Mouse (Mus musculus): ENCODE results near the gene Fam81a.

Fam81a gene

DNA sequence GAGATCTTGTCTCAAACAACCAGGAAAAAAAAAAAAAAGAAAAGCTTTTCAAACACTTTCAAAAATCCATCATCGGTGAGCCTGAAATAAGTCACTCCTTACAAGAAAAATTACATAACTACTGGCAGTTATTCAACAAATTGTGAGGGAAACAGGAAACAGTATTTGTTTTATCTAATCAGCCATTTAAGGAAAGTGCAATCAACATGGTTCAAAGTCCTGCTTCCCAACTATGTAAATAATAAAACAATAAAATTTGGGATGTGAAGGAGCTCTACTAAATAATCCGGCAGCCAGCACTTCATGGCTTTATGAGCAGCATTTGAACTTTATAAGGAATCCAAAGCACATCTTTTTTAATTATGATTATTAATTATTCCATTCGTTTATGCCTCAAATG is 80.3 kb downstream of the Fam81a start:
- no peak for DNase-seq (ENCODE audit: inconsistent age in 2 of 2, low spot score in 1 of 2)

DNA sequence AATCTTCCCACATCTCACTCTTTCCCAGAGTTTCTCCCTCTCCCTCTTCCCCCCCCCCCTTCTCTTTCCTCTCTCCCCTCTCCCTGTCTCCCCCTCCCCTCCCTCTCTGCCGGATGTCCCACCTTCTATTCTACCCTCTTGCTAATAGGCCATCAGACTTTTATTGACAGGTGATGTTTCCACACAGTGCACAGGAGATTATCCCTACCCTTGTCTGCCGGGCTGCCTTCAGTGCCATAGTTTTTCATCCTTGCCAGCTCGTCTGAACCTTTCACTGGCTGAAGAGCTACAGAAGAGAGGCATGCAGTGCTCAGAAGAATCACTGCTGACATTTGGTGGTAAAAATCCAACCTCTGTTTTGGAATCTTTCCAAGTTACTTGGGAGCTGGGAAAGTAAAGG is 88.9 kb downstream of the Fam81a start:
- no peak for DNase-seq (ENCODE audit: inconsistent age in 2 of 2, low spot score in 1 of 2)

DNA sequence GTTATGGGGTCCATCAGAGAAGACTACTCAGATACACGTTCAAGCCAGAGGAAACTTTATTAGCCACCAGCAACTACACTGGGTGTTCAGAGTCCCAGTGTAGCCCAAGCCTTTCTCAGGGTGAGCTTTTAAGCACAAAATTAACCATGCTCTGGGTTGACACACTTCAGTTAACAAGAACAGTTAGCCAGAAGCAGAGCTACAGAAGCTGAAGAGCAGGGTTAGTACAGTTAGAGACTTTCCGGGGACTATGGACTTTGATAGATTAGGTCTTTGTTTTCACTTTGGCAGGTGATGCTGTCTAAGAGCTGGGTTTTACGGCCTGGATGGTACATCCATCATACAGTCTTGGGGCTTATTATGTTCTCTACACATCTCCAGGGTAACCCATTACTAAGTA is 89.6 kb downstream of the Fam81a start:
- no peak for DNase-seq (ENCODE audit: inconsistent age in 2 of 2, low spot score in 1 of 2)

DNA sequence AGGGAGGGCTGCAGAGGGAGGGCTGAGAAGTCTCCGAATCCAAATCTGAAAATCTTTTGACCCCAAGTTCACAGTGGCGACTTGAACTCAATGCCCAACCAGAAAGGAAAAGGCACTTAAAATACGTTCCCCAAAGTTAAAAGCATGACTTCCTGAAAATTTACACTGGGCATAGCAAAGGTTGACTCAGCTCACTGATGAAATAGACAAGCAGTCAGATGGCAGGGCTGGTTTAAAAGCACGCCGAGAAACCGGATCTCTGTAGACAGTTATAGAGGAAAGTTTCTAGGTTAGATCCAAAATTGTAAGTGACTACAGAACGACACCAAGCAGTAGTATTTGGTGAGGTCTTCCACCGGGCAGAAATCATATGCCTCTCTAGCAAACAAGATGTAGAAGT is 92.5 kb downstream of the Fam81a start:
- no peak for DNase-seq (ENCODE audit: inconsistent age in 2 of 2, low spot score in 1 of 2)

DNA sequence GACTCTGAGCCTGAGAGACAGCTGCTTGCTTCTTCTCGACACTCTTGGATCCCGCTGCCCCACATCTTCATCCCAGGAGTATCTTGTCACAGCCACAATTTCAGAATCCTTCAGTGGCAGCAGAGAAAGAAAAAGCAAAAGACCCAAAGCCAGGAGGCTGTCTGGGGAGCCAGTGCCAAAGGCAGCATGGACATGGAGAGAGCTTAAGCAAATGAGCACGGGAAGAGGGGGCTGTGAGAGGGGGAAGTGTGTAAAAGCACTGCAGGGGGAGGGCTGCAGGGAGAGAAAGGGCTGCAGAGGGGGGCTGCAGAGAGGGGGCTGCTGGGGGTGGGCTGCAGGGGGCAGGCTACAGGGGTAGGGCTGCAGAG is 93.0 kb downstream of the Fam81a start:
- DNase-seq (ENCODE audit: inconsistent age in 2 of 2, low spot score in 1 of 2) = no peak

DNA sequence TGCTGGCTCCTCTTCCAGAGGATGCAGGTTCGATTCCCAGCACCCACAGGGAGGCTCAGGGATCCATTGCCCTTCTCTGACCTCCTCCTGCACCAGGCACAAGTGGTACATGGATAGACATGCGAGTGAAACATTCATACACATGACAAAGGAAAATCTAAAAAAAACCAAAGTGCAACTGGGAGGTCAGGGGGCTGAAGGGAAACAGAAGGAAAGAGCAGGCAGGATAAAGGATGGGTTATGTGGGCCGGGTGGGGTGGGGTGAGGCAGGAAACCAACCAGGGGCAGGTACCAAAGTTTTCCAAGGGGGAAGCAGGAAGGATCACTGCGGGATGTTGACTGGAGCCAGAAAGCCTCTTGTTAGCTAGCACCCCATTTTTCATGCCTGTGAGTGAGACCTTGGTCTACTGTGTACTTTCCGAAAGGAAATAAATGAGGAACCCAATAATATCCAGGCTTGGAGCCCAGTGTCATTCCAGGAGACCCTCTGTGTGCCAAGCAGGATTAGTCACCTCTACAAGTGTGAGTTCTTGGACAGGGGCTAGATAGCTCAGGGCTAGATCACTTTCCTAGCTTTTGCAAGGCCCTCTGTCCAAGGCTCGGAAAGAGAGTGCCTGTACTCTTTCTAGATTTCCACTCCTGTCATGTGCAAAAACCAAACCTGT is 93.5 kb downstream of the Fam81a start:
- DNase-seq (ENCODE audit: inconsistent age in 2 of 2, low spot score in 1 of 2) = peak; percentile 17 to 50

DNA sequence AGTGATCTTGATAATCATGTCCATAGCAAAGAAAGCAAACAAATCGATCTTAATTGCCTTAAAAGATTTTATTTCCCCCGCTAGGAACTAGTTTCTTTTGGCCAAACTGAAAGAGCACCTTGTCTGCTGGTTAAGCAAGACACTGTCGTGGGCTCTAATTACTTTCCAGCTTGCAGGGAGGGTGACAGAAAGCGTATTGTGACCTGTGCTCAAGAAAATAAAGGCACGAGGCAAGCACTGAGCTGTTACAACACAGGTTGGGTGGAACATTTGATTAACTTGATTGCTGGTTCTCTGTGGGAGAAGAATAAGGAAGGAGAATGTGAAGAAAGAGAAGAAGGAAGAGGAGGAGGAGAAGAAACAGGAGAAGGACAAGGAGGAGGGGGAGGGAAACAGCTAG is 94.1 kb downstream of the Fam81a start:
- DNase-seq (ENCODE audit: inconsistent age in 2 of 2, low spot score in 1 of 2) = no peak

DNA sequence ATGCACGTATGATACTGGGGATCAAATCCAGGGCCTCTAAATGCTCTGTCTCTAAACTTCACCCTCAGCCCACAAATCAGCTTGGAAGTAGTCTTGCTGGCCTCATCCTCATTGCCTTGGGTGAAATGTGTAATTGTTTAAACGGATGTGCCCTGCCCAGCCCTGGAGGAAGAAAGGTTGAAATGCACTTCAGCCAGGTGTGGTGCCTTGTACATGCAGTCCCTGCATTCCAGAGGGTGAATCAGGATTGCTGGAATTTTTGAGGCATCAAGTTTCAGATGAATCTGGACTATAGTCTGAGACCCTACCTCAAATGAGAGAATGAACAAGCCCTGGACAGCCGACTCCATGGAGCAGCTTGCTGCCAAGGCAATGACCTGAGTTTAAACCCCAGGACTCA is 94.5 kb downstream of the Fam81a start:
- no peak for DNase-seq (ENCODE audit: inconsistent age in 2 of 2, low spot score in 1 of 2)

DNA sequence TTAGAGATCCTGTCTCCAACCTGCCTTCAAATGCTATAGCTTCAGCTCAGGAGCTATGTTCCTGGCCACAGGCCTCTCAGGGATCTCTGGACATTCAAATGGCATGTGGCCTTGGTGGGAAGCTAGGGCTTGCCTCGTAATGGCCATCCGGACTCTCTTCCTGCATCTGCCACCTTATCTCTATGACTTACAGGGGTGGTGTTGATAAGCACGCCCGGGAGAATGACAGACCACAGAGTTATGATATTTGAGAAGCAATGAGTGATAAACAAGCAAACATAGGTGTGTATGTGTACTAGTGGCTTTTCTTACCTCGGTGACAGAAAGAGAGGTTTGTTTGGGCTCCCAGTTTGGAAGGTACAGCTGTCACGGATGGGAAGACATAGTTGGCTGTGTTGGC is 96.1 kb downstream of the Fam81a start:
- DNase-seq (ENCODE audit: inconsistent age in 2 of 2, low spot score in 1 of 2) = no peak

DNA sequence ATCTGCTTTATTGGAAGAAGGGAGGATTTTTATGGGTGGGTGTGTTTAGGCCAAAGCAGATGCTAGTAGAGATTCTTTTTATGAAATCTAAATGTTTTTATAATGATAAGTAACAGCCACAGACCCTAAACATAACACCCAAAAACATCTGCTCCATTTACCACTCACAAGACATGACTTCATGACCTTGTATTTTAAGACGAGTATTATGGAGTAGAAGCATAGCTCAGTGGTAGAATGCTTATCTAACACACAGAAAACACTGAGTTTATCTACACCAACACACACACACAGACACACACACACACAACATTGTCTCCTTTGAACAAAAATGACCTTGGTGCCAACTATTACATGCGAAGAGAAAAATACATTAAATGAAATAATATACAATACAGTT is 97.5 kb downstream of the Fam81a start:
- DNase-seq (ENCODE audit: inconsistent age in 2 of 2, low spot score in 1 of 2) = no peak

DNA sequence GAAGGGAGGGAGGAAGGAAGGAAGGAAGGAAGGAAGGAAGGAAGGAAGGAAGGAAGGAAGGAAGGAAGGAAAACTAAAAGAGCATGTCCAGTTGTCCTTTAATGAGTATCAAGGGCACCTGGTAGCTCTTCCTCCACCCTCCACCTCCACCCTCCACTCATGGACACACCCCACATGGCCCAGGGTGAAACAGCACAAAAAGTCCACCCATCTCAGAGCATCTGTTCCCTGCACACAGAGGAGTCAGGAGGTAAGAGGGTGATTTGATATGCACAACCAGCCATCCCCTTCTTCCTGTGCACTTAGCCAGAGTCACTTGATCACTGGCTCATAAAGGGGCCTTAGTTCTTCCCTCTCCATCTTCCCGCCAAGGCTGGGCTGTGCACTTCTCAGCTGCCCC is 99.4 kb downstream of the Fam81a start:
- no peak for DNase-seq (ENCODE audit: inconsistent age in 2 of 2, low spot score in 1 of 2)

DNA sequence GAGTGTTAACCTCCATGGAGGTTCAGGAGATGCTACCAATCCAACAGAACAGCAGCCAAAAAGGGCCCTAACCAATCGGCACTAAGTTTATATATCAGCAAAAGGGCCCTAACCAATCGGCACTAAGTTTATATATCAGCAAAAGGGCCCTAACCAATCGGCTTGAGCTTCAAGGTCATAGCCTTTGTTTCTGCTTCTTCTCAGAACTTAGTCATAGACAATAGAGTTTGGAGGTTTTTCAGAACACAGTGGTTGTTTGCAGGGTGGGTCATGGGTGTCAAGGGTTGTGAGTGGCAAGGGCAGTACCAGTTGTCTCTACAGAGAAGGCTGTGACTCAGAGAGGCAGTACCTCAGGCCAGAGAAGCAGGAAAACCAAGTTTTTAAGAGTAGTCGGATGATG is 100.2 kb downstream of the Fam81a start:
- peak; percentile 42 to 66 for DNase-seq (ENCODE audit: inconsistent age in 2 of 2, low spot score in 1 of 2)

DNA sequence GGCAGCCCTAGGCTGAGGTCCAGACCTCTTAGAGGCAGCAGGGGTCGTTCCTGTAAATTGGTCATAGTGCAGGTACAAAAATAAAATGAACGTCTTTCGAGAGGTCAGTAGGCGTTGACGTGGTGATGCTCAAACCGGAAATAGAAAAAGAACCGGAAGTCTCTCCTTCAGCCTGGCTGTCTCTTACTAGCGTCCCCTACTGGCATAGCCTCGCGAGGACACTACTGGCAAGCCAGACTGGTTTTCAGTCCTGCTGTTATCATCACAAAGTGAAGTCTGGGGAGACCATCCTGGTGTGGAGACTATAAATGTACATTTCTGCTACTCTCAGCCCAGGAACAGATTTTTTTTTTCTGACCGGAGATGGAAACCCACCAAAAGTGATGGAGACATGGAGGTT is 101.8 kb downstream of the Fam81a start:
- no peak for DNase-seq (ENCODE audit: inconsistent age in 2 of 2, low spot score in 1 of 2)

DNA sequence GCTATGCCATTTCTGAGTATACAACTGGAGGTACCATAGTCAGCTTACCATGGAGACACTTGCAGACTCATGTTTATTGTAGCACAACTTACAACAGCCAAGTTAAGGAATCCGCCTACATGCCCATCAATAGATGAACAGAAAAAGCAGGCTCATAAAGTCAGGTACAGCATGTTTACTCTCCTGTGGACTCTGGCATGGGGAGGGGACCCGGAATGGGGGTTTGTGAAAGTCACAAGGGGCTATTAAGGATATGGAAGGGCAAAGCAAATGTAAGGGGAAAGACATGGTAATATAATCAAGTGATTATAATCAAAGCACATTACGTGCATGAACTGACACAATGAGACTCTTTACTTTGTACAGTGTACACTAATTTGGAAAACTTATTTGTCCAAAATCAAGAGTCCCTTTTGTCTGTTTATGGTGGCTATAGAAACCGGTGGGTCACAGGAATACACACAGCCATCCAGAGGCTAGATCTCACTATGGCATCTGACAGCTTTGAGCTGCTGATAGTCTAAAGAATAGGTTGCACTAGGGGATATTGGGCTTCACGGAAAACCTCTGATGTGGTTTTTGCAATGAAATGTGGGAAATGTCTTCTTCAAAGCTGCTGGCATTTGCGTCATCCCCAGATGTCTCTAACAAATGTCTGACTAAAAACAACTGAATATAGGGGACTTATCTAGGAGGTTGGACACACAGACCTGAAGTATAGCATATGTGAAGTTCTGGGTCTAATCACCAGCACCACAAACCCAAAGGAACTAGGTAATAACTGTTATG is 102.6 kb downstream of the Fam81a start:
- DNase-seq (ENCODE audit: inconsistent age in 2 of 2, low spot score in 1 of 2) = no peak
